Mouse (Mus musculus): Measurements from ENCODE around the gene Dnajc8.

GRCm38 (mm10) chr4:132501639-132502038 is 33.7 kb upstream of the Dnajc8 start:
- TF ChIP-seq CTCF (IDR thresholded peaks at IDR 0.05; ENCODE audit: control insufficient read depth, insufficient read depth, insufficient replicate concordance, low read depth, low read length) (no peak), POLR2A (IDR thresholded peaks at IDR 0.05; ENCODE audit: control insufficient read depth, low read depth, low read length) (no peak)

Data from testis, adult 2 months (tissue).